Mouse (Mus musculus) bone marrow, adult 2 months (tissue): ENCODE data around the gene Wrnip1.

Experiments
- CTCF ChIP-seq: fragments of 200-500 bp; IDR thresholded peaks from 2 replicates; pipeline ENCODE4 v1.5.1; 2011; ENCODE audit warnings: low read length, control low read depth; ENCODE audit not compliant: control insufficient read depth, insufficient read depth
- POLR2A ChIP-seq: fragments of 200-500 bp; IDR thresholded peaks from 2 replicates; pipeline ENCODE4 v1.6.1; 2011; ENCODE audit warnings: low read depth, mild to moderate bottlenecking, control low read depth, low read length, borderline replicate concordance; ENCODE audit not compliant: control insufficient read depth

DNA sequence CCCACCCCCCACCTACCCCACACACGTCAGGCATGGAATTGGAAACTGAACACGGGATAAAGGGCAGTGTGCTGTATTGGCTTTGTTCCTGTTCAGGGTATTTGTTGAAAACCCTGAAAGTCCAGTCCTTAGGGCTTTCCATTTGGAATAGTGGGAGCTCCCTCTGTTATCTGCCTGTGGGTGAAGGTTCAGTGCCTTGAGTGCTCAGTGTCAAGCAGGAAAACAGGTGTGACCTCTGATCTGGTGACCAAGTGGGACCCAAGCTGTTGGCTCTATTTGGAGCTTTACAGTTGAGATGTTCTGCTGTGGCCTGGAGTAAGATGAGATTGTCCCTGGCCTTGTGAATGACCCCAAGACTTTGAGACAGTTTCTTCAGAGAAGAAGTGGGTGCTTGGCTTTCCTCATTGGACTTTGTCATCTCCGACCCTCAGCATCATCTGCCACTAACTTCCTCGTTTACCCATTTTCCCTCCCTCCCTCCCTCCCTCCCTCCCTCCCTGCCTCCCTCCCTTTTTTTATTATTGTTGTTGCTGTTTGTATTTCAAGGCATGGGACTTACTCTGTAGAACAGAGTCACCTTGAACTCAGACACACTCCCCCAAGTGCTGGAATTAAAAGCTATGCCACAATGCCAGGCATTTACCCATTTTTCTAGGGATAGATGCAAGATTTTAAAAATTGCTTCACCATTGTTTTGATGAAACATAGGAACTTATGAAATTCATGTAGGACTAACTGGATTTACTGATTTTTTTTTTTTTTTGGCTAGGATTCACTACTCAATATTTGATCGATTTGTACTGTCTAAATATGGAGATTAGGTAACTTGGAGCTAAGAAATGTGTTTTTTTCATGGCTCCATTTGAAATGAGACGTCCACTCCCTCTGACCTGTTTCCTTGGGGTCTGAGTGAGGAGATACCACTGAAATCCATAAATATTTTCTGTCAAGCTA is 22.8 kb downstream of the Wrnip1 start:
- TF ChIP-seq CTCF (no peak), POLR2A (no peak)
